Mouse (Mus musculus) ES-E14 (cell line): ENCODE data around the gene Lrg1.

Experiments
- CHD2 ChIP-seq: IDR thresholded peaks from 2 replicates; pipeline ENCODE4 v1.6.1; 2014; ENCODE audit warnings: mild to moderate bottlenecking, low read depth, low read length, inconsistent platforms
- HCFC1 ChIP-seq: IDR thresholded peaks from 2 replicates; pipeline ENCODE4 v1.6.1; 2012; ENCODE audit warnings: low read length, inconsistent platforms, borderline replicate concordance; ENCODE audit not compliant: insufficient read depth
- MAFK ChIP-seq: IDR thresholded peaks from 2 replicates; pipeline ENCODE4 v1.6.1; 2014; ENCODE audit warnings: mild to moderate bottlenecking, low read depth, low read length, inconsistent platforms; ENCODE audit not compliant: insufficient read depth

DNA sequence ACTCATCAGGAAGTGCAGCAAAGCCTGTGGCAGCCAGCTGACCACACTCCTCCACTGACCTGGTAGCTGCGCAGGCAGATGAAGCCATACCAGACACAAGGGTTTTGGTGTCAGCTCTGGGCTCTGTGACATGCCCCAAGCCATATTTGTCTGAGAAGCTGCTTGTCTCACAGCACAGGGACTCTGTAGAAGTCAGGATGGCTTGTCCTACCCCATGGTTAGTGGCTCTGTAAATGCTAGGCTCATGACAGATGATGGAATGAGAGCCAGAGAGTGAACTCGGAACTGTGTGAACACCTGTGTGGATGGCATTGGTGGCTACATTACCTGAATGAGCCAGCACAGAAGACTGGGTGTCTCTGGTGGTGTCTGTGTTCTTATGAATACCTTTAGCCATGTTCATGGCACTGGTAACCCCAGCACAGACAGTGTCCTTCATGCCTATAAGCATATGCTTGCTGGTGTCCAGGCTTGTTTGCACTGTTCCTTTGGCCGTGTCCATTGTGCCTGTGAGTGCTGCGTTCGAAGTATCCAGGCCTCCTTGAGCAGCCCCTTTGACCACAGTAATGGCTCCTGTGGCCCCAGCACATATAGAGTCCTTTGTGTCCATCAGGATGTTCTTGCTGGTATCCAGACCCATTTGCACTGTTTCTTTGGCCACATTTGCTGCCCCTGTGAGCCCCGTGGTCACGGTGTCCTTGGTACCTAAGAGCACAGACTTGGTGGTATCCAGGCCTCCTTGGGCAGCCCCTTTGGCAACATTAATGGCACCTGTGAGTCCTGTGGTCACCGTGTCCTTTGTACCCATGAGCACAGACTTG is 18.1 kb downstream of the Lrg1 start:
- TF ChIP-seq CHD2 (no peak), HCFC1 (no peak), MAFK (no peak)
